Mouse (Mus musculus) olfactory bulb, adult 2 months (tissue): Measurements from ENCODE around the gene Gm7029.

Experiments
- CTCF ChIP-seq: fragments of 200-500 bp; IDR thresholded peaks from 2 replicates; pipeline ENCODE4 v1.5.1; 2012; ENCODE audit warnings: low read depth, mild to moderate bottlenecking, low read length, moderate library complexity; ENCODE audit not compliant: insufficient read depth
- POLR2A ChIP-seq: fragments of 200-500 bp; IDR thresholded peaks from 2 replicates; pipeline ENCODE4 v1.6.1; 2012; ENCODE audit warnings: mild to moderate bottlenecking, low read depth, low read length, moderate library complexity; ENCODE audit not compliant: insufficient read depth

- no peak for TF ChIP-seq POLR2A
- TF ChIP-seq CTCF, result no peak
Measured at GRCm38 (mm10) chr17:33829561-33829960, 44.1 kb upstream of the Gm7029 start.
